Mouse (Mus musculus) thymus, postnatal 25 days (tissue): ENCODE results near the gene Cisd3.
A peak's percentile ranks its signal among the peaks of the same experiment; 100 is the strongest.

Source experiments
- DNase-seq: peaks from one replicate; pipeline ENCODE4 v3.0.0; 2022

The Cisd3 gene

DNA sequence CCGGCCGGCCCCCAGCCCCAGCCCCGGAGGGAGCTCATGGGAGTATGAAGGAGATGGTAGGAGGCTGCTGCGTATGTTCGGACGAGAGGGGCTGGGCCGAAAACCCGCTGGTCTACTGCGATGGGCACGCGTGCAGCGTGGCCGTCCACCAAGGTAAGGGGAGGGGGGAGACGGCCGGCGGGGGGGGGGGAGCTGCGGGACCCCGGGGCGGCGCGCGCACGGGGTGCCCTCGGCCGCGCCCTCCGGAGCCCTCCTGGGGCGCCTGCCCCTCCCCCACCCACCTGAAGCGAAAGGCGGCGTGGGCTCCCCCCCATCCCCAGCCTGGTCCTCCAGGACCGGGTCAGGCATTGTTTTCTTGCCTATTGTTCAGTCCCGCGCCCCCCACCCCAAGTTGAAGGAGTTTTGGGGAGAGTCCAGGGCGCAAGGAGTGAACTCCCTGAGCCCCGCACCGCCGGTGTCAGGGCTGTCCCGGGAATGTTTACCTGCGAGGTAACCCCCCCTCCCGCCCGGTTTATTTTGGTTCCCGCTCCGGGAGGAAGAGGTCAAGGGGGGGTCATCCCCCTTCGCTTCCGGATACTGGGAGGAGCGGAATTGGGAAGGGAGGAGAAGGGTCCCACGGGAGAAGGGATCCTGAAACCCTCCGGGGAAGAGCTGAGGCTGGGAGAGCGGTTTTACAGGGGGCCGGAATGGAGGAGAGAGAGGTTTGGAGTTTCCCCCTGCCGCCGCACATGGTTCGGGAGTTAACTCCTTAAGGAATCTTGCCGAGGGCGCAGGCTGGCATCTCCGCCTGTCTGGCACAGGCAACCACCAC is 21.9 kb upstream of the Cisd3 start:
- DNase-seq = peak; percentile 39

DNA sequence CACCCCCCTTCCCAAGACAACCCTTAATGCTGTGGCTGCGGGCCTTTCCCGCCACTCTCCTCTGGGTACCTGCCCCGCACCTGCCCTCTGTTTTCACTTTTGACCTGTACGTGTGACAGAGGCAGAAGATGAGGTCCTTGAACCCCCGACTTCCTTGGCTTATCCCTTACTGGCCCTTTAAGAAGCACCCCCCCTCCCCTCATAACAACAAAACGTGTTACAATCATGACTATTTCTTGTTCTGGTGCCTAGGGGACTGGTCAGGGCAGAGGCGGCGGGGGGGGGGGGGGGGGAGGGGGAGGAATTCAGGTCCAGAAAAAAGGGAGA is 21.3 kb upstream of the Cisd3 start:
- no peak for DNase-seq

DNA sequence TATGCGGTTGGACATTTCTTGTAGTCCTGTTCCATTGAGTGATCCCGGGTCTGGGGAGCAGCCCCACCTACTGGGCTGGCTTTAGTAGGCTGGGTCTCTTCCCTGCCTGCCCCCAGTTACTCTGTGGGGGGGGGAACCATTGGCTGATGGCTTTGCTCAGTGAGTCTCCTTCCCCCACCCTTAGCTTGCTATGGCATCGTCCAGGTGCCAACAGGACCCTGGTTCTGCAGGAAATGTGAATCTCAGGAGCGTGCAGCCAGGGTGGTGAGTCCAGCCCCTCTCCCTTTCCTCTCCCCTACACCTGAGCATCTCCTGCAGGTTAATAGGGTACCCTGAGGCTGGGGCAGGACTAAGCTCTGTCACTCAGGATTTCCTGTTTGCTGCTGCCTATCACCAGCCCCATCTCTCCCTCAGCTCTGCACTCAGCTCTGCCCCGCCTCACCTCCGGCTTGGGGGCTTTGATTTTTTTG is 20.8 kb upstream of the Cisd3 start:
- peak; percentile 56 for DNase-seq

DNA sequence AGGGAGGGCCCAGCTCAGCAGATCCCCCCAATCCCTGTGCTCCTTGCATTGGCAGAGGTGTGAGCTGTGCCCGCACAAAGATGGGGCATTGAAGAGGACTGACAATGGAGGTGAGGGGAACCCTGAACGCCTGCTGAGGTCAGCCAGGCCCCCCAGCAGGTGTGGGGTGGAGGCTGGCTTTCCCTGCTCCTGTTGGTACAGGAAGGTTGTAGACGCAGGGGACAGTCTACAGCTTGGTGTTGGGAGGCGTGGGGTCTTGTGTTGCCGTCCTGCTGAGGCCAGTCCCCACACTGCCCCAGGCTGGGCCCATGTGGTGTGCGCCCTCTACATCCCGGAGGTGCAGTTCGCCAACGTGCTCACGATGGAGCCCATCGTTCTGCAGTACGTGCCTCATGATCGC is 20.2 kb upstream of the Cisd3 start:
- no peak for DNase-seq

DNA sequence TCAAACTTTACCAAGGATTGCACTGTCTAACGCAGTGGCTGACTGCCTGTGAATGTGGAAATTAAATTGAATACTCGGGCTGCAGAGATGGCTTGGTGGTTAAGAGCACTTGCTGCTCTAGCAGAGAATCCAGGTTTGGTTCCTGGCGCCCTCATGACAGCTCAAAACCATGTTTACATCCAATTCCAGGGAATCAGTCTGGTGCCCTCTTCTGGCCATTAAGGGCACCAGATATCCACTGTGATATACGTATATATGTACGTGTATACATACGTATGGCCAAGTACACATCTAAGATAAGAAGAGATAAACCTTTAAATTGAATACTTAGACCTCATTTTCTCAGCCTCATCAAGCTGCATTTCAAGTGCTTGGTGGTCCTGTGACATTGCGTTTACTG is 19.4 kb upstream of the Cisd3 start:
- no peak for DNase-seq

DNA sequence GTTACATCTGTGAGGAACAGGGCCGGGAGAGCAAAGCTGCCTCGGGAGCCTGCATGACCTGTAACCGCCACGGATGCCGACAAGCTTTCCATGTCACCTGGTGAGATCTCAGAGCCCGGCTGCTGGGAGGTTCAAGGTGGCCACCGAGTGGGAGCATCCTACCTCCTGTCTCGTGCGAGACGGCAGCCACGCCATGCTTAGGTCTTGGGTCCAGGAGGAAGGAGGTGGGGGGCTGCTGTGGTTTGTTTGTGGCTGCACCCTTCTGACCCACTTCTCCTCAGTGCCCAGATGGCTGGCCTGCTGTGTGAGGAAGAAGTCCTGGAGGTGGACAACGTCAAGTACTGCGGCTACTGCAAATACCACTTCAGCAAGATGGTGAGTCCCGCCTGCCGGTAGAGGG is 18.8 kb upstream of the Cisd3 start:
- no peak for DNase-seq

DNA sequence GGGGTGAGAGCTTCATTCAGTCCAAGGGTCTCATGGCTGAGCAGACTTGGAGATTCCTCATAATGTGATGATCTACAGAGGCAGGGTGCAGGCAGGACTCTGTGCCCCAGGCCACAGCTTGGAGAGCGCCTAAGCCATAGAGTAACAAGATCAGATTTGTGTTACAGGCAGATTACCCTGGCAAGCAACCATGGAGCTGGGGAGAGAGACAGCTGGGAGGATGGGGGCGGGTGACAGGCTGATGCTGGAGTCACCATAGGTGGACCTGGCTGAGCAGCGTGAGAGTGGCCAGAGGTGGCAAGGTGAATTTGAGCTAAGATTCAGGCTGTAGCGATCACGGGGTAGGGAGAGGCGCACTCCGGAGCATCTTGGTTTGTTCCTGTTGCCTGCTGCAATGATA is 17.5 kb upstream of the Cisd3 start:
- no peak for DNase-seq

DNA sequence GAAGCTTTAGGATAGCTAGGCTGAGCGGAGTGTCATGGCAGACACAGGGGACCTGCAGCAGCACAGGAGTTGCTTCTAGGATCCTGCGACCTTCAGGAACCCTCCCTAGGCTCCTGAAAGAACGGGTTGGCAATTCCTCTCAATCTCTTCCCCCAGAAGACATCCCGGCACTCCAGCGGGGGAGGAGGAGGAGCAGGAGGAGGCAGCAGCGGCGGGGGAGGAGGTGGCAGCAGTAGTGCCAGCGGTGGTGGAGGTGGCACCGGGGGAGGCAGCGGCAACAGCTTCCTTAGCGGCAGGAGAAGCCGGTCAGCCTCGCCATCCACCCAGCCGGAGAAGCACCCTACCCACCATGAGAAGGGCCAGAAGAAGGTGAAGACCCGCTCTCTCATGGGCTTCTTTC is 16.4 kb upstream of the Cisd3 start:
- no peak for DNase-seq

DNA sequence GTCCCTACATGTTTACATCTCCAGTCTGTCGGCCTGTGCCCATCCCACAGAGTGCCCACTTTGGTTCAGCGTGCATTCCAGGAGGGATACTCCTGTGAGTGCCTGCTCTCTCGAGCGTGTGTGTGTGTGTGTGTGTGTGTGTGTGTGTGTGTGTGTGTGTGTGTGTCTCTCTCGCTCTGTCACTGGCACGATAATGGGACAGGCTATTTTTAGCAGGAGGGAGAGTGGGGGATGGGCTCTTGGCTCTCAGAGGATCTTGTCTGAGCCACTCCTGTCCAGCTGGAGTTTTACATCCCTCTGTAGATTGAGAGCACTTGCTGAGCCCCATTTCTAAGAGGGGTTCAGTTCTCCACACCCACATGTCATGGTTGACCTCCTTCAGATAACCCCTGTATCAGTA is 15.8 kb upstream of the Cisd3 start:
- no peak for DNase-seq

DNA sequence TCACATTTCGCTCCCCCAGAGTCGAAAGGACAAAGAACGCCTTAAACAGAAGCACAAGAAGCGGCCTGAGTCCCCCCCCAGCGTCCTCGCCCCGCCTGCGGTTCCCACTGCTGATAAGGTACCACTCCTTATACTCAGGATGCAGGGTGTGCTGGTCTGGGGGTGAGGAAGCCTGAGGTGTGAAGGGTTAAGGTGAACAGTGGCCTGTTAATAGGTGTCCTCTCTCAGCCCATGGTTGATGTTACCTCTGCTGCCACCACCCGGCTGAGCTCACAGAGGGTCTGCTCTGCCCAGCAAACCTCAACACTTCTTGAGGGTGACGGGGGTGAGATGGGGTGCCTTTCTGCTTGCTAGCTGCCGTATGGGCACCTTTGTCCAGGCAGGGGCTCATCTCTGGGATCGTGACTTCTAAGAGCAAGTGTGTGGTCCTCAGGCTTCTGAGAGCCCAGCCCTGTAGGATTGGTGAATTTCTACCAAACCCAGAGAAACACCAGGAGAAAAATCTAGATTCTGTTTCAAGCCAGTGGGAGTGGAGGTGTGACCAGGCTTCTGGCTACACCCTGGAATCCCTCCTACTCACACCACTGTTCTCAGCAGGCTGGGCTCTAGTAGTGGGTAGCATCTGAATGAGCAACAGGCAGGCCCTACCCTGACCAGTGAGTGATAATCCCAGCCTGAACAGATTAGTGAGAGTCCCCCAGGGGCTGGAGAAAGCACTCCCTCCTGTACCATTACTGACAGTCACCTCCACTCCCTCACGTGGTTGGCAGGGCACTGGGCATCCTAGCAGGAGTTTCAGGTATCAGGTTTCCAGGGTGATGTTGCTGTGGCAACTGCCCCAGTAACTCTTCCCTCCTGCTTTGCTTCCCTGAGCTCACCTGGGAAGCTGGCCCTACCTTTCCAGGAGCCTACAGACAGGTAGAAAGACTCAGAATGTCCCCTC is 15.1 kb upstream of the Cisd3 start:
- DNase-seq = no peak

DNA sequence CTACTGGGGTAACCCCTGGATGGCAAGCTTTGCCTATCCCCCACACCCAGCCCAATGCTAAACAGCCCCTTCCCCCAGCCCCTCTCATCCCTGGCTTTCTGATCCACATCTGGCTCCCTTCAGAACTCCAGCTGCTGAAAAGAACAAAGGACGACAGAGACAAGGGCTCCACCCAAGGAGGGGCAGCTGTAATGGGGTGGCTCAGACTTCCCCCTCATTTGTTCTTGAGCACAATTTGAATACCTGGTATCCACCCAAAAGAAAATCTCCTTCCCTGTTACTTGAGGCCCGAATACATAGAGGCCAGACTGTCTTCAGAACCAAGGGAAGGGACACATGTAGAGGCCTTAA is 14.5 kb upstream of the Cisd3 start:
- DNase-seq = no peak

DNA sequence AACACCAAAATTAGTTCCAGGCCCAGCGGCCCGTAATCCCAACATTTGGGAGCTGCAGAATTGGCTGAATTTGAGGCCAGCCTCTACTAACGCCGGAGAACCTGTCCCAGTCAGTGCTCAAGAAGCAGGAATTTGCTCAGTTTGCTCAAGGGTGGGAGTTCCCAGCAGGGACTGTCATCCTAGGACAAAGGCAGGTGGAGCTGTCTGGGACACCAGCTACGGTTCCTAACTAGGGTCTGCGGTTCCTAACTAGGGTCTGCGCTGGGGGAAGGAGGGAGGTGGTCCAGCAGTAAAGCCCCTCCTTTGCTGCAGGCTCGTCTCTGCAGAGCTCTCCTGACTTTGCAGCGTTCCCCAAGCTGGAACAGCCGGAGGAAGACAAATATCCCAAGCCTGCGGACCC is 12.5 kb upstream of the Cisd3 start:
- no peak for DNase-seq

DNA sequence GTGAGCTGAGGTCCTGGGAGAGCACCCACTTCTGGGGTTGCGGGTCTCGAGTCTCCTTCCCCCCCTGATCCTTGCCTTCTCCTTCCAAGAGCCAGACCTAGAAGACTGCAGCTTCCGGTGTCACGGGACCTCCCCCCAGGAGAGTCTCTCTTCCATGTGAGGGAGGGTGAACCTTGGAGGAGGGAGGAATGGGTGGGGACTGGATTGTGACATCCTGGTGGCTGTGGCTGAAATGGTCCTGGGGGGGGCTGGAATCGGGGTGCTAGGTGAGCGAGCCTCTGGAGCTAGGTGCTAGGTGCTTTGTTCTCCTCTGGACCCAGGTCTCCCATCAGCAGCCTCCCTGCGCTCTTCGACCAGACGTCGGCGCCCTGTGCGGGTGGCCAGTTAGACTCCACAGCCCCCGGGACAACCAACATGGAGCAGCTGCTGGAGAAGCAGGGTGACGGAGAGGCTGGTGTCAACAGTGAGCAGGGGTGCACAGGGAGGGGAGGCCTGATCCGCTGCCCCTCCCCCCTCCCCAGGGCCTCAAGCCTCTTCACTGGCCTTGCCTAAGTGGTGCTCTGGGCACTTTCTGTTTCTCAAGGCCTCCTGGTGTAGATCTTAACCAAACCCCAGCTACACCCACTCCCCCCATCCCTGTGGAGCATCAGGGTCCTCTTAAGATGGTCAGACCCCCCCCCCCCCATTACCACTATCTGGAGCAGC is 9.4 kb upstream of the Cisd3 start:
- DNase-seq = no peak

DNA sequence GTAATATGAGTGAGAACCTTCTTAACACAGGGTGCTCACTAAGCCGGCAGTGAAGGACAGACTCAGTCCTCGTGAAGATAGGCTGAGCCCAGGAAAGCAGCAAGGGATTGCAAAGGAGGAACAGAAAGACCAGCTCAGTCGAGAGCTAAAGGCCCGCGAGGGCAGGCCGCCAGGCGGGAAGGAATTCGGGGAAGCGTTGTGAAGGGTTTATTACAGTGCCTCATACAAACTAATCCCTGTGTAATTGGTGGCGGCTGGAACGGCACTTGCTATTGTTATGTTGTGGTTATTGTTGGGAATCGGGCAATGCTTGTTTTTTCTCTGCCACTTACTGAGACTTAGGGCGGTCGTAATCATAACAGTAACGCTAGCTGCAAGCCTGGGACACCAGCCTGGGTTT is 8.2 kb upstream of the Cisd3 start:
- no peak for DNase-seq

DNA sequence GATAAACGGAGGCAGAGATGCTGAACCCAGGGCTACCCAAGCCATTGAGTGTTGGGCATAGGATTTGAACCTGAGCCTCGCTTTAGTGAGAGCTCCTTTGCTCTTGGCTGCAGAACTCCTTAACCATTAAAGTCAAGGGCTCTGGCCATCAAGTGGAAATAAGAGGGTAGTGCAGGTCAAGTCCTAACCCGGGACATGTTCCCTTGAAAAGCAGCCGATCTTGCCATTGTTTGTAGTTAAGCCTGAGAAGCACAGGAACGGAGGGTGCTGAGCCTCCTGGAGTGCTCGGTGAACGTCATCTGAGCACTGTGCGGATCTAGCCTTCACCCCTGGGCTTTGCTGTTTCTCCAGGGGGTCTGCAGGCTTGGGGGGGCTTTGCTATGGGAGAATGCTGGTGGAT is 7.8 kb upstream of the Cisd3 start:
- no peak for DNase-seq

DNA sequence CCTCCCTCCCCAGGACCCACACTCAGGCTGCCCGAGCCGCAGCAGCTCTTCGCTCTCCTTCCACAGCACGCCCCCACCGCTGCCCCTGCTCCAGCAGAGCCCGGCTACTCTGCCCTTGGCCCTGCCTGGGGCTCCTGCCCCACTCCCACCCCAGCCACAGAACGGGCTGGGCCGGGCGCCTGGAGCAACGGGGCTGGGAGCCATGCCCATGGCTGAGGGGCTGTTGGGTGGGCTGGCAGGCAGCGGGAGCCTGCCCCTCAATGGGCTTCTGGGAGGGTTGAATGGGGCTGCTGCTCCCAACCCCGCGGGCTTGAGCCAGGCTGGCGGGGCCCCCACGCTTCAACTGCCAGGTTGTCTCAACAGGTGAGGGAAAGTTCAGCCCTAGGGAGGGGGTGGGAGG is 7.3 kb upstream of the Cisd3 start:
- DNase-seq = no peak

DNA sequence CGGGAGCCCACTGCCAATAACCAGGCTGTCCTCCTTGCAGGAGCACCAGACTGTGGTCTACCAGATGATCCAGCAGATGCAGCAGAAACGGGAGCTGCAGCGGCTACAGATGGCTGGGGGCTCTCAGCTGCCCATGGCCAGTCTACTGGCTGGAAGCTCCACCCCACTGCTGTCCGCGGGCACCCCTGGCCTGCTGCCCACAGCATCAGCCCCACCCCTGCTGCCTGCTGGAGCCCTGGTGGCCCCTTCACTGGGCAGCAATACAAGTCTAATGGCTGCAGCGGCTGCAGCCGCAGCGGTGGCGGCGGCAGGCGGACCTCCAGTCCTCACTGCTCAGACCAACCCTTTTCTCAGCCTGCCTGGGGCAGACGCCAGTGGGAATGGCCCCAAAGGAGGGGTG is 5.2 kb upstream of the Cisd3 start:
- DNase-seq = no peak

DNA sequence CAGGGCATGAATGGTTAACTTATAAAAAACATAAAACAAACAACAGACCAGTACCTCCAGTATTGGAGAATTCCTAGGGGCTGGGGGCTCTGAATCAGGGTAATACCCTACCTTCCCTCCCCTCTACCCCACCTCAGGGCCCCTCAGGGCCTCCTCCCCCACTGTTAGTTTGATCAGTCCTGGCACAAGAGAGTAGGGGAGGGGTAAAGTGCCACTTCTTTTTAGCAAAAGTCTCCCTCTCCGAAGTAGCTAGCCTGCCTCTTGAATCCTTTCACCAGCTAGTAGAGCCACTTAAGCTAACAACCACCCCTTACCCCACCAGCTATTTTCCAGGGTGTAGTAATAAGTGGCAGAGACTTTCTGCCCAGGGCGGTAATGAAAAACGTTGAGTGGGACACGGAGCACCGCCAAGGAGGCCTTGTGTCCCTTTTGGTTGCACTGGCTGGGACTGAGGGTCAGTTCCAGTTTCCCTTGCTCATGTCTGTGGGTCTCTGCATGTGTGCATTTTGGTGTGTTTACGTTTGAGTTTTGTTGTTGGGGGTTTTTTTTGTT is 3.0 kb upstream of the Cisd3 start:
- DNase-seq = no peak

DNA sequence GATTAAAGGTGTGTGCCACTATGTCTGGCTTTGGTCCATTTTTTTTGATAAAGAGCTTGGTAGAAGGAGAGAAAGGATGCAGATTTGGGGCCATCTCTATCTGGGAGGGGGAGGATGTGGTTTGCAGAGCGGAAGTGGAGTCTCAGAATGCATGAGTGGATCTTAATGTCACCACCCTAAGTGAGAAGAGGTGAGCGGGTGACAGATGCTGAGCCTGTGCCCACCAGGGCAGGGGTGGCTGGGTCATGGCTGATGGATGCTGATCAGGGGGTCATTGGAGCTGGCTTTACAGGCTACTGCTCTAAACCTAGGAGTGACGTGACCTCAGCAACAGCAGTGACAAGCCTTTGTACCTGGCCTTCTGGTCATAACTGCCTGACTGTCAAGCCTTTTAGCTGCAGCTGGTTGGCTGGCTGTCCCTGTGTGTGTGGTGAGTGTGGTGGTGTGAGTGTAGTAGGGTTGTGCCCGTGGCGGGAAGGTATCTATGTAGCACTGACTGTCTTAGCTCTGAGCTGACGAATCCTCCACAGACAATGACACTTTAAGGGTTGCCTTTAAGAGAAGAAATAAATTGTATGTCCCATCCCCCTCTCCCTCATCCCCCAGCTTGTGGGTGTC is 1.5 kb upstream of the Cisd3 start:
- peak; percentile 70 for DNase-seq

DNA sequence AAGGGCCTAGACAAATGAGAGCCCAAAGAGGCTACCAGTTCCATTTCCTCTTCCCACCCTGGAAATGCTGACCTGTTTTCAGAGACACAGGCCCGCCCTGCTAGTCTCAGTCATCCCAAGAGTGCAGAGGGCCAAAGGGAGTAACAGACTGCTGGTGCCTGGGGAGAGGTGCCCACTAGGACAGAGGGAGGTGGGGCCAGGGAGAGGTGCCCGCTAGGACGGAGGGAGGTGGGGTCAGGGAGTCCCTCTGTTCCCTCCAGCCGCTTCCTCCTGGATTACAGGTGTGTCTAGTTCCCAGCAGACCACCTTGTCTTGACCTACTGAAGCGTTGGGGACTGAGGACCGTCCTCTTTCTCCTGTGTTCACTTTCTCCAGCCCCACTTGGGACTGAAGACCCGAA is 860 bp upstream of the Cisd3 start:
- no peak for DNase-seq

DNA sequence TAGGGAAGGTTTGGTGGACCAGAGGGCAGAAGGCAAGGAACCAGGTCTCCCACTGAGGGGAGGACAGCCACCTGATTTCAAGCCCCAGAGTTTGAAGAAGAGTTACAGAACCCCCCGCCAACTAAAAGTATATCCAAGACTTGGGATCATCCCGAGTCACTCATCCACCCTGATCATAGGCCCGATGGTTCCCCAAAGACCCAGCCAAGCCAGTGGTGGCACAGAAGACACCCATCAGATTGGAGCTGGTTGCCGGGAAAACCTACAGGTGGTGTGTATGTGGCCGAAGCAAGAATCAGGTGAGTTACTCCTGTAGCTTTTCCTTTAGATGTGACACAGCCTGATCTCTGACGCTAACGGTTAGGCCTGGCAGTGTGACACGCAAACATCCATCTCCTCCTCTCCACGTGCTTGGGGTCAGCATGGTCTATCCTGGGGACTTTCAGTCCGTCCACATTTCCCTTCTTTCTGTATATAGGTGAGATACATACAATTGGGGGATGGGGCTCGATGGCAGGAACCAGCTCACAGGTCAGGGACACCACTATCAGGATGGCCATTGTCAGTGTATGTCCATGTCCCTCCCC is 789 bp downstream of the Cisd3 start:
- DNase-seq = no peak

DNA sequence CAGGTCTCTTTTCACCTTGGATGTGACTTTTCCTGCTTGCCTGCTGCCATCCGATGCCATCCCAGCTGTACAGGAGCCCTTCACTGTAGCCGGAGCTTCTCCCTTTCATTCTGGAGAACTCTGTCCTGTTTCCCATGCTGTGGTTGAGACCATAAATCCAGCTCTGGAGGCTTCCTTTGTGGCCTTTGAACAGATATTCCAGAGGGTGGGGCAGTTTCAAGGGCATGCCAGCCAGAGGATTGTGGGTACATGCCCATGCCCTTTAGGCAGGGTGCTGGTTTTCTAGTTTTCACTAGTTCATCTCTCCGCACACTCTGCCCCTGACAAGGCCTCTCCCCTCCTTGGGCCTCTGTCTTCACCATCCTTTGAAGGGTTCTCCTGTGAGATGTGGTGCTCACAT is 1.4 kb downstream of the Cisd3 start:
- no peak for DNase-seq

DNA sequence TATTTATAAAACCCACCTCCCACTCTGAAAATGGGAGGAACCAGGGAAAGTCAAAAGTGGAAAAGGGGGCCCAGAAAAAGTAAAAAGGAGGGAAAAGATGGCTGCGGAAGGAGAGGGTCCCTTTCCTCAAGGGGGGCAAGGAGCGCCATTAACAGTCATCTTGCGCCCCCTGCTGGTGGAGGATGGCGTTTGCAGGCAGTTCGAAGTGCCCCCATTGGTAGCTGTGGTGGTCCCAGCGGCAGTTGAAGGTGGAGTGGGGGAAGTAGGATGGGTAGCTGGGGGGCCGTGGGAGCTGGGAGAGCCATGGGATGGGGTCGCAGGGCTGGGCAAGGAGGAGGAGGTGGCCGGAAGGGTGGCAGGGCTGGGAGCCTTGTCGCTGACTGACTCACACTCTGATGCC is 4.2 kb downstream of the Cisd3 start:
- peak; percentile 82 for DNase-seq
